Mouse (Mus musculus) B cell, adult 2 months (primary cell): ENCODE data around the gene Galr2.

Source experiments
- DNase-seq, 2 experiments: peaks; one replicate each; pipeline ENCODE4 v3.0.0; 2022

The Galr2 gene

GRCm38 (mm10) chr11:116307762-116308531 lies 27.2 kb downstream of the Galr2 start:
- DNase-seq = no peak

GRCm38 (mm10) chr11:116309601-116310000 lies 28.9 kb downstream of the Galr2 start:
- no peak for DNase-seq

- no peak for DNase-seq
These were observed 30.4 kb downstream of the Galr2 start for GRCm38 (mm10) chr11:116311169-116311568.

GRCm38 (mm10) chr11:116312359-116312758 lies 31.6 kb downstream of the Galr2 start:
- no peak for DNase-seq

- peak; percentile 93 to 95 for DNase-seq
These were observed 38.2 kb downstream of the Galr2 start for GRCm38 (mm10) chr11:116318719-116319659.

GRCm38 (mm10) chr11:116326963-116327603 lies 46.3 kb downstream of the Galr2 start:
- DNase-seq = no peak

- DNase-seq = no peak
These were observed 48.8 kb downstream of the Galr2 start for GRCm38 (mm10) chr11:116329314-116330210.

GRCm38 (mm10) chr11:116330211-116330518 lies 49.4 kb downstream of the Galr2 start:
- DNase-seq = no peak

GRCm38 (mm10) chr11:116332232-116332982 lies 51.7 kb downstream of the Galr2 start:
- no peak for DNase-seq

- no peak for DNase-seq
These were observed 52.2 kb downstream of the Galr2 start for GRCm38 (mm10) chr11:116332983-116333270.
